Mouse (Mus musculus): ENCODE measurements around the gene Ptprd. TPM values are rescaled to one million over a fixed set of nuclear protein-coding genes. Genes with fewer than 3 reads are reported as not detected.

Gene Ptprd
- total RNA-seq, 1 experiment from 2014 or later: not detected

DNA sequence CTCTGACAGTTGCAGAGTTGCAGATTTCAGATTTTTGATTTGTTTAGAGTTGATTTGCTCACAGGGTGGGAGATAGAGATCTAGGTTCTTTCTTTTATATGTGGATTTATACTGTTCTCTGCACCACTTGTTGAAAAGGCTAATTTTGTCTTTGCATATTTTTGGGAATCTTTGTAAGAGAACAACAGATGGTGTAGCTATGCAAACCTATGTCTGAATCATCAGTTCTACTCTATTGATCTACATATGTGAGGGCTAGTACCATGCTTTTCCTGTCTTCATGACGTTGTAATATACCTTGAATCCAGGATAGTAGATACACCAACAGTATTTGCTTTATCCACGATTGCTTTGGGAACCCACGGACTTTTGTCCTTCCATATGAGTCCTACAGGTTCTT lies 1628.7 kb downstream of the Ptprd start:
- ATAC-seq (replicated peaks; ENCODE audit: insufficient number of reproducible peaks, low FRiP score, low TSS enrichment, poor library complexity, severe bottlenecking): no peak

DNA sequence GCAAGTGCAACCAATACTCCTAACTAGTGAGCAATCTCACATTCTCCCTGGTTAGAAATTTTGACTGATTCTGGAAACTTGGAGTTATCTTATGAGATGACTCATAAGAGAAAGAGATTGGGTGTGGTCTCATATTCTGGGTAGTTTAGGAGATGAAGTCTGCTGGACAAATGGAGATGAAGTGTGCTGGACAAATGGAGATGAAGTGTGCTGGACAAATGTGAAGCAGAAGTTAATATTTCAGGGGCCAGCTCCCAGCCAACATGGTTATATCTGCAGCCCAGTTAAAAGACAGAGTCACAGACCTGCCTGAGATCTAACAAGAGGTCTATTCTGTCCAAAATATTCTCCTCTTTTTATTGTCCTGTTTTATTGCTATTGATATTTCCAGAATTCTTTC lies 1645.8 kb downstream of the Ptprd start:
- ATAC-seq (replicated peaks; ENCODE audit: insufficient number of reproducible peaks, low FRiP score, low TSS enrichment, poor library complexity, severe bottlenecking): no peak

DNA sequence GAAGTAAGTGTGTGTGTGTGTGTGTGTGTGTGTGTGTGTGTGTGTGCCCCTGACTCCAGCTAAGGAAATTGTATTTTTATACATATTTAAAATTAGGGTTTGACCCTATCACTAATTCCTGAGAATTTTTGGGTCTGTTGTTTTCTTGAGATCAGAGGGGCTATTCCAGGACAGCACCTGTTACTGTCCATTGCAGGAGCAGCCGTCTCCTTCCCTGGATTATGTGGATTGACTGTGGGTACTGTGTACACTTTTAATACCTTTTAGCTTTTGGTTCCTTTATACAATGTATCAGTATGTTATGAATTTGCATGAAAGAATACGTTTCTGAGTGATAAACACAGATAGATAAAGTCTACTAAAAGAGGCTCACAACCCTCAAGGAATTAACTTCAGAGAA lies 1670.0 kb downstream of the Ptprd start:
- ATAC-seq (replicated peaks; ENCODE audit: insufficient number of reproducible peaks, low FRiP score, low TSS enrichment, poor library complexity, severe bottlenecking): no peak

DNA sequence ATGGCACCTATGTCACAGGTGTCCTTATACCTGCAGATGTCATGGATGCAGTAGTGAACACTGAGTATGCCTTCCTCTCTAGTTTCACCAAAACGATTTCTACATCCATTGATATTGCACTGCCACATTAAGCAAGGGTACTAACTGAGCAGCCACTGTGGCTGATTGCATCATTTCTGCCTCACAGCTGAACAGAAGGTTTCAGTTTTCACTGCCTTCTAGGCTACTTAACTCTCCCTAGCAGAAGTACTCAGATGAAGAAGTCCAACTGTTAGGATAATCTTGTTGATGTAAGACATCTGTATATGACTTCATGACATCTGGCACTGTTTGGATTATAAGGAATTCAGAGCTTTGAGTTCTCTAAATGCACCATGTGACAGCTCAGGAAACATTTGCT lies 1678.8 kb downstream of the Ptprd start:
- ATAC-seq (replicated peaks; ENCODE audit: insufficient number of reproducible peaks, low FRiP score, low TSS enrichment, poor library complexity, severe bottlenecking): no peak

DNA sequence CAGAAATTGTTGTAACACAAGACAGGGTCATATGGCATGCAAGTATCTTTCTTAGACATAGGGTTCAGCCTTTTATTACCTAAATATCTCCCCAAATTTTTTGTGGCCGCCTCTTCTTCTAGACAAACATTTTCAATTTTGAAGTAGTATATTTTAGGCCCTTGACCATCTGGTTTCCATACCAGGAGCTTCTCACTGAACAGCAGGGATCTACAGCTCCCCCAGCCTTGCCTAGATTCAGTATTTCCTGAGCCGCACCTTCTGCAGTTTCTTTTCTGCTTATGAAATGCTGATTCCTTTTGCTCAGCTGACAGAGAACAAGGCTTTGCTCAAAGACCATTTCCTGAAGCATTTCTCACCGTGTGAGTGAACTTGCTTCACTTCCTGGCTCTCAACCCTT lies 1686.5 kb downstream of the Ptprd start:
- ATAC-seq (replicated peaks; ENCODE audit: insufficient number of reproducible peaks, low FRiP score, low TSS enrichment, poor library complexity, severe bottlenecking): no peak

DNA sequence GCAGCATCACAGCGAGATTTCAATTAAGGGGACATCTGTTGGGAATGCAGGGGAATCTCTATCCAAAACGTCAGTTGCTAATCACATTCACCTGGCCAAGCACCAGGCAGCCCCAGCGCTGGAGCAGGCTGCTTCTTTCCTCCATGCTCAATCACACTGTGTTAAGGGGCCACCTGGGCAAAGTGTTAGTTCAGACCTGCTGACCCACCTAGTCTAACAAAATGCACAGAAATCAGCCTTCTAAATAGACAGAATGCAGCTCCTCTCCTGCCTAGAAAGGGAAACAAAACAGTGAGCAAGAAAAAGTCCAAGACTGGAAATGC lies 1708.5 kb downstream of the Ptprd start:
- no peak for ATAC-seq (replicated peaks; ENCODE audit: insufficient number of reproducible peaks, low FRiP score, low TSS enrichment, poor library complexity, severe bottlenecking)

DNA sequence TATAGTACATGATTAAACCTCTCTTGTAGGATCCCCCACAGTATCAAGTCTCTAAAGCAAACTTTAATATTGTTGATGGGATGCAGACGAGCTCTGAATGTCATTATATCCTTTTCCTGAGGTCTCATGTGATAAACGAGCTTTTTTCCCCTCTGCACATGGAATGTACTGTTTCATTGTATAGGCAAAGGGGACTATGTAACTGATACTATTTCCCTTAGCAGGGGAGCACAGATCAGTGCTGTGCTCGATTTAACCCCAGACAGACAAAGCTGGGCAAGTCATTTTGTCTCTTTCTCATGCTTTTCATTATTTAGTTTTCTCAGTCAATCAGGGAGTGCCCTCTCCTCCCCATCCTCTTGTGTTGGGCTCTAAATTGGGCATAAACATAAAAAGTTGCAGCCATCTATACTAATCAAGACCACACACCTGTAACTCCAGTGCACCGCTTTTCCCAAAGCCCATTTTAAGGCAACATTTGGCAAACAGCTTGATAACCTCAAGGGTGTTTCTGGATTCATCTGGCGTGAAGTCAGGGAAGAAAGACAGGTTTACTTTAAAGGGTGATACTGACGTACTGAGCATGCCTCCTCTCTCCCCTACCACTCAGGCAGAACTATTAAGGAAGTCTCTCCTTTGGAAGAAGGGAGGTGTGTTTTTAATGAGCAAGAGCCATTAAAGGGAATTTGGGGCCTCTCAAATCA lies 1709.0 kb downstream of the Ptprd start:
- no peak for ATAC-seq (replicated peaks; ENCODE audit: insufficient number of reproducible peaks, low FRiP score, low TSS enrichment, poor library complexity, severe bottlenecking)

DNA sequence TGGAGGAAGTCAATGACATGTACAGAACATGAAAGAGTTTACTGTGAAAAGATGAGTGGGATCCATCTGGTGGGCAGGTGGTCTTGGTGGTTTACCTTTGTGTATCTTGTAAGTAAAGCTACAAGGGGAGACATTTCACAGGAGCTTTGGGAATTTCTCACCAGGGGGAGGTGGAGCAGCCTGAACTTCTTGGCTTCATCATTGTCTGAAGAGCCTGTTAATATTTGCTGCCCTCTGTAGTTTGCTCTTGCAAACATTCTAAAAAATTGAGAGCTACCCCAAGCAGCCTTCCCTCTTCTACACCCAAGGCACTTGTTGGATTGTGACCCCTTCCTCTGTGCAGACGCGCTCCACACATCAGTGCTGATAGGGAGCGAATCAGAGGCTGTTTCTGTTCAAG lies 1725.9 kb downstream of the Ptprd start:
- ATAC-seq (replicated peaks; ENCODE audit: insufficient number of reproducible peaks, low FRiP score, low TSS enrichment, poor library complexity, severe bottlenecking): no peak

DNA sequence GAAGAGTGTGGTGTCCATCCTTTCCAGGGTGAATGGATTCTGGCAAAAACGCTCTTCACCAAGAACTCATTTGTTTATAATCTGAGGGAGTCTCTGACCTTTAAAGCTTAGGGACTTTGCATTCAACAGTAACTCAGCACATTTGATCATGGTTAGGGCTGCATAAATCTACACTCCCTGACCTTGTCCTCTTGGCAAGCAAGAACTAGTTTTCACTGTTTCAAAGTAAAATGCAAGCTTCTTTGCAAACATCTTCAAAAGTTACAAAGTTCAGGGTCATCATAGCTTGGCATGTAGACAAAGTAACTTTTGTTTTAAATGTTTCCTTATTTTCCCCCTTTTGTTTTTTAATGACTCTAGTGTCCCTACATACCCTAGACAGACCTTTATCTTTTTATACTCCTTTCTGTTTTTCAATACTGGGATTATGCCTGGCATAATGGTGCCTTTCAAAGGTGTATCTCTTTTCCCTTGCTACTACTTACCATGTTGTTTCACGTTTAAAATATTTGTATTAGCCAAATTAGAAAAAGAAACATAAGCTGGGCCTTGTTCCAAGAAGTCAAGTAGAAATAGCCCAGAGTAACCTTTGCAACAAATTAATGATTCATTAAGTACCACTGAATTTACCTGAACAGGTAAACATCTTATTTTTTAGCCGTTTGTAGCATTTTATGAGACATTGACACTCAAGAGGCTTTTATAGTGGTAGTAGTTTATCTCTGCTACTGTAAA lies 1743.2 kb downstream of the Ptprd start:
- no peak for ATAC-seq (replicated peaks; ENCODE audit: insufficient number of reproducible peaks, low FRiP score, low TSS enrichment, poor library complexity, severe bottlenecking)

DNA sequence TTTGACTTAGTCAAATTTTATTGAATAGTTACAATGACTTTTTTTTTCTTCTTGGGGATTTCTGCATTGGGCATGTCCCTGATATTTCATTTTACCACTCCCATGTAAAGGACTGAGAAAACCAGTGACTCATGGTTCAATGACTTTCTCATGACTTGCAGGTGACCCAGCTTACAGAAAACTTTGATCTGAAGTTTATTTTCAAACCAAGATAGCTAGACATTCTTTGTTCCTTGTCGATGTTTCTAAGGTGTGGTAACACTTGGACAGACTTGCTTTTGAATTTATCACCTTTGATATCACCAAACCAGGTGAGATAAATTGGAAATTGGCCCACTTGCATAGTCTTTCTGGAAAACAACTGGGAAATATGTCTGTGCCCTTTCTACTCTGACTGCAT lies 1747.1 kb downstream of the Ptprd start:
- ATAC-seq (replicated peaks; ENCODE audit: insufficient number of reproducible peaks, low FRiP score, low TSS enrichment, poor library complexity, severe bottlenecking): no peak

DNA sequence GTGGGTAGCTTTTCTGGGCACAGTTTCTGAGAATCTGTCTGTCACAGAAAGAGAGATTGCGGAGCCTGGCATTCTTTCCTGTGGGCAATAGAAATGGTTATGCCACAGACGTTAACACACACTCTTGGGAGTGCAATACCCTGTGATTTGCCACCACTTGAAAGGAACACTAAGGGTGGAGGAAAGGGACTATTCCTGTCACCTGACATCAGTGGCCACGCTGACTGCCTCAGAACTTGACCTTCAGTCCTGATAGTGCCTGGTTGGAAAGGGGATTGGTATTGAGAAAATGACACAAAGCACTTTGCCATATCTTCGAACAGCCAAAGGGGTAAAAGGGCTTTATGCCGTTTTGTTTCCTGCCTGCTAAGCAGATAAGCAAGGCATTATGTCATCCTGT lies 1750.4 kb downstream of the Ptprd start:
- no peak for ATAC-seq (replicated peaks; ENCODE audit: insufficient number of reproducible peaks, low FRiP score, low TSS enrichment, poor library complexity, severe bottlenecking)

DNA sequence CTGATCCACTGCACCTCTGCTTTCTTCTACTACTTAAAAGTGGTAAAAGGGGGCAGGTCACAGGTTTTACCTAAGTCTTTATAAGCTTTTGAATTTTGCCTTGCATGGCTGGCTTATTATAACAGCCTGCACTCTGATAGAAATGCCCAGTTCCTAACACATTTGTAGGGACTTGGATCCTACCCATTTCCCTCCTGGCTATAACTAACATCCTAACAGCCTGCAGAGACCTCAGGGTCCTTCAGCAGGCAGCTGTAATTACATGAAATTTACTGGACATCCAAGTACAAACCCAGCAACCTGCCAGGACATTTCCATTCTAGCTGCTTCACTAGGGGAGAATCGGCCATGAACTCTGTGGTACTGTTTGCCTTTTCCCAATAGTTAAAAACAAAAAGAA lies 1751.2 kb downstream of the Ptprd start:
- no peak for ATAC-seq (replicated peaks; ENCODE audit: insufficient number of reproducible peaks, low FRiP score, low TSS enrichment, poor library complexity, severe bottlenecking)

DNA sequence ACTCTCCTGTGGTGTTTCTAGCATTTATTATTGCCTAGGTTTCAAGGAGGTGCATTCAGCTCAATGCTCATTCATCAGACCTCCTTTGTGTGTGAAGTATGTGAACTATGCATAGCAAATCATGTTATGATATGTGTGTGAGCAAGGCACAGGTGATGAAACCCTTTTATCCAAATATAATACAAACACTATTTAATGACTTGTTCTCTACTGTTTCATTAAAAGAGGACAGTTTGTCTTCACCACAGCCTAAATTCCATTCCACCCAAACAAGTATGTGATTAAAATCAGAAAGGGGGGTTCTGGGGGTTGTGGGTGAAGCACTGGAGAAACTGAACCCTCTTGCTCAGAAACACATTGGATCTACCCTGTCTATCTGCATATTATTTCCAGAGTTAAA lies 1752.1 kb downstream of the Ptprd start:
- no peak for ATAC-seq (replicated peaks; ENCODE audit: insufficient number of reproducible peaks, low FRiP score, low TSS enrichment, poor library complexity, severe bottlenecking)

DNA sequence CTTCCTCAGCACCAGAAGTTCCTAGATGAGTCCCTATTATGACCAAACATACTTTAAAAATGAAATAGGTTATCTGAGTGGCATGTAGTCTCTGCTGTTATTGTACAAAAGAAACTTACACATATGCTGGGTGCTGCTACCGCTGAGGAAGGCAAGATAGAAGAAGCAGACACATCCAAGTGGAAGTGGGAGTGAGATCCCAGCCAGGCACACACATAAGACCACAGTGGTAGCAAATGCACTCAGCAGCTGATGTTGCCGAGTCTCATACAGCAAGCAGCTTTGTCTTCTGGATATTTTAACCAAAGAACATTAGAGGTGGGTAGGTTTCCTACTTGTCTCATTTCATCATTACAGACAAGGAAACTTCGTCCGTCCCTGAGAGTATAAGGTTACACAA lies 1759.5 kb downstream of the Ptprd start:
- no peak for ATAC-seq (replicated peaks; ENCODE audit: insufficient number of reproducible peaks, low FRiP score, low TSS enrichment, poor library complexity, severe bottlenecking)

DNA sequence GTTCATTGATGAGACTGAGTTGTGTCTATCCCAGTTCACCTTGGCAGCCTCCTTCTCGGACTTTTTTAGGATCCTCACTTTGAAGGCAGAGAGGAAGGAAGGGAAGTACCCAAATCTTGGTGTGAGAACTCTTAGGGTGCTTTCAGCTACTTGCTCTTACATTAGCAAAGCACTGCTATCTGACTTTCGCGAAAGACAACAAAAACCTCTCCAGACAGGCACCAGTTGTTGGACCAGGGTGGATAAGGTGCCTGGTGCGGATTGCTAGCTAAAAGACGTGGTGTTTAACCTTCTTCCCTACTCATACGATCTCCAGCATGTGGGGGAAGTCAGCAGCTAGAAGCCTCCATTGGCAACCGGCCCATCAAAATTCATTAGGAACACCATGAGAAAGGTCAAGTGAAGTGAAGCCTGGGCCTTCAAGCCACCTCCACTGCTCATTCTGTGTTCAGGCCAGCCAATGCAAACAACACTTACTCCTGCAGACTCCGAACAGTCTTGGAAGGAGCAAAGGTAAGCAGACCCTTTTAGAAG lies 1760.7 kb downstream of the Ptprd start:
- no peak for ATAC-seq (replicated peaks; ENCODE audit: insufficient number of reproducible peaks, low FRiP score, low TSS enrichment, poor library complexity, severe bottlenecking)

DNA sequence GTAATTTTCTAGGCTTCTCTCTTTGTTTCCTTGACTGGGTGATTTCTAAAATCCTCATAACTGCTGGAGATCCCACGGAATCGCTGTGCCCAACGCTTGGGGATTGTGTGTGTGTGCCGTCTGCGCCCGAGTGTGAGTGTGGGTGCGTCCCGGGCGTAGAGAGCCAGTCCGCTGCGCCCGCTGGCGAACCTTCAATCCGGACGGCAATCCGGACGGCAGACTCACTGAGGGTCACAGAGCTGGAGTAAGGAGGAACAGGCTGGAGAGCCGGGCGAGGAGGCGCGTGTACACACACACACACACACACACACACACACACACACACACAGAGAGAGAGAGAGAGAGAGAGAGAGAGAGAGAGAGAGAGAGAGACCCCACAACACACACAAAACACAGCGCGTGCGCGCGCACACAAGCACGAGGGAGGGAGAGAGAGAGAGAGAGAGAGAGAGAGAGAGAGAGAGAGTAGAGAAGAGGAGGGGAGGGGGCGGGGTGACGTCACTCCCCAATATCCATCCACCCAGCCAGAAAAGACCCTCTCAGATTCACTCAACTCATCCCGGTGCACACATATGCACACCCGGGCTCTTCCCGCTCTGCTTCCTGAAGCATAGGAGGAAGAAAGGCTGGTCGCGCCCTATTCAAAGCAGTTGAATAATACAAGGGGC lies 1761.3 kb downstream of the Ptprd start:
- no peak for ATAC-seq (replicated peaks; ENCODE audit: insufficient number of reproducible peaks, low FRiP score, low TSS enrichment, poor library complexity, severe bottlenecking)

DNA sequence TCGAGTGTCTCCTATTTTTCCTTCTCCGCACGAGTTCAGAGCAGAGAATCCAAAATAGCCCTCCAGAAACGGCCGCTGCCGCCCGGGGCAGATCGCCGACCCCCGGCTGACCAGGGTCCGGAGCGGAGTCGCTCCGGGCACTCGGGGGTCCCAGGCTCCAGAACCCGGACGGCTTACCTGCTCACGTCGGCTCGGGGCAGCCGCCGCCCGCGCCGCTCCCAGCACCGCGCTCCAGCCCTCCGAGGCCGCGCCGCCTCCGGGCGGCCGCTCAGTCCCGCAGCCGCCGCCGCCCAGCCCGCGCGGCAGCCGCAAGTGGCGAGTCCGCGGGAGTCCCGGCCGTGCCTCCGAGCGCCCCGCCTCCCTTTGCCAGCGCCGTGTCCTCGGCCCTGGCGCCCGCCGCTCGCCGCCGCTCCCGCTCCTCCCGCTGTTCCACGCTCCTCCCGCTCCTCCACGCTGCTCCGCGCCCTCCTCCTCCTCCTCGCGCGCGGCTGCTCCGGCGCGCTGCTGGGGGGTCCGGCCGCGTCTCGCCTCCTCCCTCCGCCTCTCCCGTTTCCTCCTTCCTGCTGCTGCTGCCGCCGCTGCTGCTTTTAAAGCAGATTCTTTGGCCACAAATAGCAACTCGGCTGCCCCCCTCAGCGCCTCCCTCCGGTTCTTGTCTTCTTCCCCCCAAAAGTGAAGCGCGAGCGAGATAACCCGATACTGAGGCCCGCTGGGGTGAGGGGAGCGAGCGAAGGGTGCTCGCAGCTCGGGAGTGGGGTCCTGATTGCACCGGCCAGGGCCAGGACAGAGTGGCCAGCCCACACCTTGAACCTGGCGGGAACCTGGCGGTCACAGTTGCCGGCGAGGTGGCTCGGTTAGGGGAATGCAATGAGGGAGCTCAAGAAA lies 1762.1 kb downstream of the Ptprd start:
- ATAC-seq (replicated peaks; ENCODE audit: insufficient number of reproducible peaks, low FRiP score, low TSS enrichment, poor library complexity, severe bottlenecking): no peak

DNA sequence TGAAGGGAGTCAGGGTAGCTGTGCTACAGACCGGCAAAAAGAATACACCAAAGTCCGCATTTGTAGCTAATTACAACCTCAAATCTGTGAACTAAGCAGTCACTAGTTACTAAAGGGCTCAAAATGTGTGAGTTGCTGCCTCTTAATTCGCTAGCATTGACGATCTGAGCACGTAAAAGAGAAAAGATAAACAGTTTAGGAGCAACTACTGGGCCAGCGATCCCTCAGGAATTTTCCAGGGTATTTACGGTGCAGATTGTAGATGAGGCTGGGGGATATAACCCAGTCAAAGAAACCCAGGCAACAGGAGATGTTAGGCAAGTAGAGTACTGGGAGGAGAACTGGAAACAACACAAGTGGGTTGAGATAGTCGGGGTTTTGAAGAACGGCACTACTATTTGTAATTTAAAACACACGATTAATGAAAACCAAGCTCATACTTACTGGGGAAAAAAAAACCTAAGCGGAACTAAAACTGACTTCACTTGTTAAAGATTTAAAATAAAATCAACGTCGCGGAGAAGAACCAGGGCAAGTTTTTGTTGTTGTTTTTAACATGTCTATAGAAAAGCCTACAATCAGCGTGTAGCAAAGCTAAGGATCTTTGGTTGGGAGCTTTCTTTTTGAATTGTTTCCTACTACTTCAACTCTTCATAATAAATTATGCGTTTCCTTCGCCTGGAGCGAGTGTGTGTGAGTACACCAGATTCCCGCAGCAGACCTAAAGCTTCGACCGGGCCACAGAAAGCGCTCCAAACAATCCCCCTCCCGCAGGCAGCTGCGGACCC lies 1762.9 kb downstream of the Ptprd start:
- no peak for ATAC-seq (replicated peaks; ENCODE audit: insufficient number of reproducible peaks, low FRiP score, low TSS enrichment, poor library complexity, severe bottlenecking)
